ENCODE assay signal across 10 mouse cellular contexts in the genomic region with DNA sequence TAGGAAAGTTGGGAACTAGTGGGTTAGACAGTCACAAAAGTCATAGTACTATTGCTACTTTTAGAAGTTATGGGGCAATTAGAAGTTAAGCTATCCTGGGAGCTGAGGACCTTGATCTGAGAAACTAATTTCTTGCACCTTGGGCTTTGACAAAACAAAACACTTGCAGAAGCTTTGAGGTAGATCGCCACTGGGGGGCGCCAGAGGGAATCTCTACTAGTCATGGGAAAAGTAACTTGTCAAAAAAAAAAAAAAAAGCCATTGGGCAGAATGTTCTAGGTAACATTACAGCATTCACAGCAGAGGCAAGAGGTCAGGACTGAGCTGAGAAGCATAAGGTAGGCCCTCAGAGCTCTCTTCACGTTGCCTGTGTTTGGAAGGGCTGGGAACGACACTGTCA. TPM values are rescaled to one million over a fixed set of nuclear protein-coding genes. Genes with fewer than 3 reads are reported as not detected.
DNase-seq lines count a peak whose midpoint lies in the region; ATAC-seq and TF ChIP-seq lines count a peak whose summit lies in the region.
"Had no signal": no experiment of that assay in that cellular context is flagged by ENCODE, and none has a peak within 500 bp of the region (broad histone marks: within the 10 kb centered on the region; RNA-seq: fewer than 3 reads in every experiment).

No protein-coding gene starts in this region.

- no peaks in the 10 kb centered on the region for H3K27me3 ChIP-seq in hindbrain, embryonic 14.5 days (ENCODE audit: control insufficient read depth, insufficient read depth, low read length)
- H3K27me3 ChIP-seq in hindbrain, embryonic 13.5 days = no peaks in the 10 kb centered on the region
- no peaks in the 10 kb centered on the region for H3K27me3 ChIP-seq in hindbrain, postnatal 0 days (ENCODE audit: insufficient read depth, low read length)
- H3K27me3 ChIP-seq in limb, embryonic 10.5 days (ENCODE audit: low read depth, poor library complexity, severe bottlenecking) = no peaks in the 10 kb centered on the region
- H3K27me3 ChIP-seq: embryonic facial prominence, embryonic 13.5 days; lung, embryonic 15.5 days had no signal

- no peaks in the 10 kb centered on the region for H3K9me3 ChIP-seq in hindbrain, embryonic 14.5 days (ENCODE audit: control insufficient read depth, low read length)
- H3K9me3 ChIP-seq in hindbrain, embryonic 13.5 days = no peaks in the 10 kb centered on the region
- no peaks in the 10 kb centered on the region for H3K9me3 ChIP-seq in hindbrain, postnatal 0 days (ENCODE audit: low read length)
- no peaks in the 10 kb centered on the region for H3K9me3 ChIP-seq in limb, embryonic 10.5 days (replicated peaks)
- H3K9me3 ChIP-seq: embryonic facial prominence, embryonic 13.5 days; lung, embryonic 15.5 days had no signal

- ATAC-seq in hindbrain, embryonic 14.5 days (ENCODE audit: low FRiP score) = no peak
- ATAC-seq in hindbrain, embryonic 13.5 days (ENCODE audit: low FRiP score) = no peak
- ATAC-seq in hindbrain, postnatal 0 days = no peak

- H3K27ac ChIP-seq in hindbrain, embryonic 14.5 days = no peak overlapping the region
- no peak overlapping the region for H3K27ac ChIP-seq in hindbrain, embryonic 13.5 days
- no peak overlapping the region for H3K27ac ChIP-seq in hindbrain, postnatal 0 days
- H3K27ac ChIP-seq in limb, embryonic 10.5 days = no peak overlapping the region
- H3K27ac ChIP-seq: embryonic facial prominence, embryonic 13.5 days; lung, embryonic 15.5 days had no signal

- TF ChIP-seq CTCF in hindbrain, postnatal 0 days (IDR thresholded peaks at IDR 0.05; ENCODE audit: low read depth) = peak; percentile 52

- no peak overlapping the region for H3K9ac ChIP-seq in hindbrain, embryonic 14.5 days
- no peak overlapping the region for H3K9ac ChIP-seq in hindbrain, embryonic 13.5 days
- H3K9ac ChIP-seq in hindbrain, postnatal 0 days (replicated peaks; ENCODE audit: low read length) = no peak overlapping the region
- H3K9ac ChIP-seq: embryonic facial prominence, embryonic 13.5 days; lung, embryonic 15.5 days had no signal

- no peak overlapping the region for H3K4me3 ChIP-seq in hindbrain, embryonic 14.5 days (replicated peaks; ENCODE audit: low read length)
- H3K4me3 ChIP-seq in hindbrain, embryonic 13.5 days = no peak overlapping the region
- H3K4me3 ChIP-seq in hindbrain, postnatal 0 days (ENCODE audit: low read length) = no peak overlapping the region
- H3K4me3 ChIP-seq in limb, embryonic 10.5 days = no peak overlapping the region
- H3K4me3 ChIP-seq: embryonic facial prominence, embryonic 13.5 days; lung, embryonic 15.5 days had no signal

- H3K4me2 ChIP-seq in hindbrain, embryonic 14.5 days (replicated peaks) = no peak overlapping the region
- no peak overlapping the region for H3K4me2 ChIP-seq in hindbrain, embryonic 13.5 days
- H3K4me2 ChIP-seq in hindbrain, postnatal 0 days (ENCODE audit: low read depth, low read length) = no peak overlapping the region
- H3K4me2 ChIP-seq: embryonic facial prominence, embryonic 13.5 days; lung, embryonic 15.5 days had no signal

- H3K4me1 ChIP-seq in hindbrain, embryonic 14.5 days (replicated peaks; ENCODE audit: control insufficient read depth, insufficient read depth, low read length) = peaks cover 4% of the 10 kb centered on the region; the same call in 1 of the 2 replicates
- H3K4me1 ChIP-seq in hindbrain, embryonic 13.5 days (replicated peaks) = peaks cover 27% of the 10 kb centered on the region
- 0 out of 2 replicates have a peak, but pooled peaks cover 3% of the 10 kb centered on the region for H3K4me1 ChIP-seq in hindbrain, postnatal 0 days (ENCODE audit: insufficient read depth, low read length)
- H3K4me1 ChIP-seq in limb, embryonic 10.5 days = no peaks in the 10 kb centered on the region
- H3K4me1 ChIP-seq: embryonic facial prominence, embryonic 13.5 days; lung, embryonic 15.5 days had no signal

- 42% methylated on average over 4 of the region's 4 CpGs for WGBS in hindbrain, embryonic 14.5 days
- 48% methylated on average over 4 of the region's 4 CpGs for WGBS in hindbrain, embryonic 13.5 days
- 40% methylated on average over 4 of the region's 4 CpGs for WGBS in hindbrain, postnatal 0 days
- WGBS in limb, embryonic 10.5 days = 39% methylated on average over 4 of the region's 4 CpGs

- peaks cover 76% of the 10 kb centered on the region for H3K36me3 ChIP-seq in hindbrain, embryonic 14.5 days (replicated peaks; ENCODE audit: control insufficient read depth, insufficient read depth)
- H3K36me3 ChIP-seq in hindbrain, embryonic 13.5 days = peaks cover 66% of the 10 kb centered on the region
- H3K36me3 ChIP-seq in hindbrain, postnatal 0 days (ENCODE audit: insufficient read depth, low read length) = peaks cover 30% of the 10 kb centered on the region
- H3K36me3 ChIP-seq in limb, embryonic 10.5 days = peaks cover 8% of the 10 kb centered on the region; the same call in 1 of the 2 replicates
- H3K36me3 ChIP-seq: lung, embryonic 15.5 days had no signal

- DNase-seq in hindbrain, embryonic 14.5 days (ENCODE audit: low spot score) = peak; percentile 62
- peak; percentile 13 for DNase-seq in Muller cell, postnatal 12 days (ENCODE audit: inconsistent ontology term)
- peak; percentile 73 for DNase-seq in cerebellum, adult 8-10 months
- DNase-seq in hindbrain, postnatal 0 days (ENCODE audit: low spot score) = peak; percentile 81
- DNase-seq in limb, embryonic 10.5 days (ENCODE audit: low spot score) = peak; percentile 75
- DNase-seq in right cerebral cortex, postnatal 14 days = peak; percentile 92
- no peak for DNase-seq in MN1 (ENCODE audit: low spot score)

RNA-seq across cellular contexts. Expression of a gene that starts 1.6 kb away (rescaled TPM):
- polyA plus RNA-seq in hindbrain, embryonic 14.5 days (2014; fragmentation: Nextera tagmentation; extraction: Ambion mirVana) = 2.8 and 3.5 TPM in 2 replicates
- polyA plus RNA-seq in hindbrain, embryonic 13.5 days (2015; fragmentation: Nextera tagmentation; extraction: Ambion mirVana) = 1.7 TPM in 2 replicates
- 1.8 and 2.2 TPM in 2 replicates for total RNA-seq in hindbrain, postnatal 0 days (2014; rRNA removed)
- polyA plus RNA-seq in hindbrain, postnatal 0 days (2015; fragmentation: Nextera tagmentation; extraction: Ambion mirVana) = 3.8 and 5.0 TPM in 2 replicates
- polyA plus RNA-seq in limb, embryonic 10.5 days (2016; fragmentation: Nextera tagmentation; extraction: Ambion mirVana) = 0.09 and 0.11 TPM in 2 replicates
